Mouse (Mus musculus): ENCODE results near the gene S1pr5. TPM values are rescaled to one million over a fixed set of nuclear protein-coding genes. Genes with fewer than 3 reads are reported as not detected.
"Not testable (repeated sequence)": the region's sequence is repeated elsewhere in the genome, so short reads cannot be mapped to it uniquely, and the experiment has no call there.

S1pr5 gene
- under 1 TPM in 1 of 3 experiments, not detected in 2; 0.17 TPM for polyA plus RNA-seq (2017; shearing (Covaris generic))

- no peak for ATAC-seq
Observed at GRCm38 (mm10) chr9:21248326-21248725, at the start of gene S1pr5. S1pr5 (minus strand) TSS chr9:21248443.

GRCm38 (mm10) chr9:21292271-21292670 is 44.0 kb upstream of the S1pr5 start:
- no peak for ATAC-seq

GRCm38 (mm10) chr9:21291868-21292267 is 43.6 kb upstream of the S1pr5 start:
- not testable (repeated sequence) for ATAC-seq

GRCm38 (mm10) chr9:21291022-21291787 is 43.0 kb upstream of the S1pr5 start, which contains the start of gene Cdkn2d:
Cdkn2d (minus strand) TSS chr9:21291407.
- peak; percentile 73 for ATAC-seq

- no peak for ATAC-seq
Observed at GRCm38 (mm10) chr9:21290589-21290988, 42.3 kb upstream of the S1pr5 start.

GRCm38 (mm10) chr9:21289337-21289671 is 41.1 kb upstream of the S1pr5 start:
- ATAC-seq: no peak

GRCm38 (mm10) chr9:21288404-21289336 is 40.4 kb upstream of the S1pr5 start:
- ATAC-seq: no peak

- ATAC-seq: peak; percentile 61
Observed at GRCm38 (mm10) chr9:21287571-21288402, 39.5 kb upstream of the S1pr5 start, which contains the start of gene Kri1. Kri1 (minus strand) TSS chr9:21287969.

- no peak for ATAC-seq
Observed at GRCm38 (mm10) chr9:21286753-21287152, 38.5 kb upstream of the S1pr5 start.

GRCm38 (mm10) chr9:21283994-21284393 is 35.8 kb upstream of the S1pr5 start:
- ATAC-seq: no peak

- no peak for ATAC-seq
Observed at GRCm38 (mm10) chr9:21283591-21283990, 35.3 kb upstream of the S1pr5 start.

GRCm38 (mm10) chr9:21277776-21278175 is 29.5 kb upstream of the S1pr5 start:
- ATAC-seq: no peak

GRCm38 (mm10) chr9:21276307-21276706 is 28.1 kb upstream of the S1pr5 start:
- no peak for ATAC-seq

GRCm38 (mm10) chr9:21275727-21276126 is 27.5 kb upstream of the S1pr5 start:
- no peak for ATAC-seq

GRCm38 (mm10) chr9:21275013-21275710 is 26.9 kb upstream of the S1pr5 start:
- no peak for ATAC-seq

GRCm38 (mm10) chr9:21274336-21274735 is 26.1 kb upstream of the S1pr5 start:
- no peak for ATAC-seq

- no peak for ATAC-seq
Observed at GRCm38 (mm10) chr9:21273520-21274228, 25.4 kb upstream of the S1pr5 start.

- no peak for ATAC-seq
Observed at GRCm38 (mm10) chr9:21273094-21273493, 24.9 kb upstream of the S1pr5 start.

GRCm38 (mm10) chr9:21272391-21272790 is 24.1 kb upstream of the S1pr5 start:
- no peak for ATAC-seq

- ATAC-seq: not testable (repeated sequence)
Observed at GRCm38 (mm10) chr9:21269590-21269989, 21.3 kb upstream of the S1pr5 start.

GRCm38 (mm10) chr9:21268305-21268704 is 20.1 kb upstream of the S1pr5 start:
- no peak for ATAC-seq

Measured in inflammation-experienced regulatory T-cells, adult 6 months (primary cell).